Mouse (Mus musculus): ENCODE results near the gene 4930558K02Rik. TPM values are rescaled to one million over a fixed set of nuclear protein-coding genes. Genes with fewer than 3 reads are reported as not detected.

The 4930558K02Rik gene
- polyA plus RNA-seq, 1 experiment, result not detected

DNA sequence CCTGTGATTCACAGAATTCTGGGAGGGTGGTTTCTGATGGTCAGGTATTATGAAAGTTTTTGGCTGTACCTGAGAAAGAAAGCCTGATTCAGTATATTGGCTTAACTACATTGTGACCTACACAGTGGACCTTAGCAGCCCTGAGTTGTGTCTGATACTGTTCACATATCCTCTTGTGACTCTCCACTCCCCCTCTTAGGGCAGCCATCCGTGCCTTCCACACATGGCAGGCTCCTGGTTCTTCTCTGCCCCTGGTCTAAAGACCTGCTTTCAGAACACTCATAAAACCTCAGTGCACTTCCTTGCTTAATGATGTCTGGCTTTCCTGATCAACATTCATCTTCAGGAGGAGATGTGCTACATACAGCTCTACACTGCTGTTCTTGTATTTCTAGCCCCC is 26.8 kb downstream of the 4930558K02Rik start:
- 58% methylated on average over 1 of the region's 1 CpGs for WGBS
- H3K27ac ChIP-seq (ENCODE audit: insufficient read depth, low read depth, low read length), result 0 out of 2 replicates have a peak overlapping the region, but pooled peaks have one; percentile 5
- TF ChIP-seq POLR2A (IDR thresholded peaks at IDR 0.05; ENCODE audit: low read depth, low read length) (no peak), CTCF (IDR thresholded peaks at IDR 0.05; ENCODE audit: extremely low read depth, insufficient read length, insufficient replicate concordance, low read depth, low read length) (no peak)

DNA sequence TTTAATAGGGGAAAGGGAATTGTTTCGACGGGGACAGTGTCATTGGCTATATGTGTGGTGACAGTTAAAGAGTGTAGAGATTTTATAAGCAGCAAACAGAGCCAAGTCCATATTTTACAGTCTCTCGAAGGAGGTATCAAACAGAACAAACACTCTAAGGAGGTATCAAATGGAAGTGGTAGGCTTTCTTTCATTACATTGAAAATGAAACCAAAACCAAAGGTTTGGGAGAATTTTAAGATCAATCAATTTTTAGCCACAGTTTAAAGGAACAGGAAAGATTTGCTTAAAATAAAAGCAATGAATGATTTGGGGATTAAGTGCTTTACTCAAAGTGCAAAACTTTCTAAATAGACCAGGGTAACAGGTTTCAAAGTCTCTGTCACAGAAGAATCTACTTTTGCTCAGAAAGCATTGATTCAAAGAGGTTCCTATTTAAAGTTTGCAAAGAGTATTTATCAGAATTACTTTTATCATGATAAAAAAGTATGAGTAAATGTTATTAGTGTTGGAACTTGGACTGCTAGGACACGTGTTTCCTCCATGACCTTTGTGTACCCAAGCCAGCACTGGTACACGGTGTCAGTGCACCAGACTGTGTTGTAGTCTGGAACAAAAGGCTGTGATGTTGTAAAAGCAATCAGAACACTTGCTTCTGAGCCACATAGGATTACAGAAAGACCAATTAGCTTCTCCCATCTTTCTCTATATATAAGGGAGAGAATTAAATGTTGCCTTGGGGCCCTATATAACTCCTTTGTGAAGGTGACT is 28.2 kb downstream of the 4930558K02Rik start:
- no peak overlapping the region for H3K27ac ChIP-seq (ENCODE audit: insufficient read depth, low read depth, low read length)
- 26% methylated on average over 5 of the region's 5 CpGs for WGBS
- no peaks in the 10 kb centered on the region for H3K36me3 ChIP-seq (ENCODE audit: control insufficient read depth, insufficient read depth, low read length)
- H3K4me3 ChIP-seq (ENCODE audit: low read depth, low read length), result no peak overlapping the region
- no peaks in the 10 kb centered on the region for H3K27me3 ChIP-seq (ENCODE audit: control insufficient read depth, insufficient read depth, low read length)
- TF ChIP-seq POLR2A (IDR thresholded peaks at IDR 0.05; ENCODE audit: low read depth, low read length) (no peak), CTCF (IDR thresholded peaks at IDR 0.05; ENCODE audit: extremely low read depth, insufficient read length, insufficient replicate concordance, low read depth, low read length) (no peak)
- no peaks in the 10 kb centered on the region; the same call in 1 of the 2 replicates for H3K4me1 ChIP-seq (ENCODE audit: control insufficient read depth, insufficient read depth, insufficient read length, low read length)

More for the DNA sequence above, 26.8 kb downstream of the 4930558K02Rik start:
- no peaks in the 10 kb centered on the region for H3K36me3 ChIP-seq (ENCODE audit: control insufficient read depth, insufficient read depth, low read length)
- no peak overlapping the region for H3K4me3 ChIP-seq (ENCODE audit: low read depth, low read length)
- no peaks in the 10 kb centered on the region; the same call in 1 of the 2 replicates for H3K4me1 ChIP-seq (ENCODE audit: control insufficient read depth, insufficient read depth, insufficient read length, low read length)
- H3K27me3 ChIP-seq (ENCODE audit: control insufficient read depth, insufficient read depth, low read length), result no peaks in the 10 kb centered on the region

DNA sequence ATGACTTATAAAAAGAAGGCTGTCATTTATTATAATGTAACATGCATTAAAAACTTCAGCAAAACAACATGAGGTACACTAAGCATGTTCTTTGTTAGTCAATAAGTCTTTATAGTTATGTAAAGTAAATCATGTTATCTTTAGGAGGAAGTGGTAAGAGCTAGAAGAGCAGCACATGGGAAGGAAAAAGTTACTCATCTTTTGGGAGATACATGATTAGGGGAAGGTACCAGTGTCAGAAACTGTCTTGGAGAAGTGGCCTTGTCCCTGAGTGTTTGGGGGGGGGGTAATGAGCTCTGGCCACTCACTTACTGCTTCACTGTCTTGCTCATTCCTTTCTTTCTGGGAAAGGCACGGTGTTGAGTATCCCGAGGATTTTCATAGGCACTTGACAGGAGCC is 37.4 kb downstream of the 4930558K02Rik start:
- H3K36me3 ChIP-seq (ENCODE audit: control insufficient read depth, insufficient read depth, low read length), result no peaks in the 10 kb centered on the region
- TF ChIP-seq CTCF (IDR thresholded peaks at IDR 0.05; ENCODE audit: extremely low read depth, insufficient read length, insufficient replicate concordance, low read depth, low read length), result no peak
- no peak for TF ChIP-seq POLR2A (IDR thresholded peaks at IDR 0.05; ENCODE audit: low read depth, low read length)
- WGBS, result 90% methylated on average over 2 of the region's 2 CpGs
- no peak overlapping the region for H3K27ac ChIP-seq (ENCODE audit: insufficient read depth, low read depth, low read length)
- no peaks in the 10 kb centered on the region for H3K27me3 ChIP-seq (ENCODE audit: control insufficient read depth, insufficient read depth, low read length)
- H3K4me1 ChIP-seq (ENCODE audit: control insufficient read depth, insufficient read depth, insufficient read length, low read length), result no peaks in the 10 kb centered on the region
- no peak overlapping the region for H3K4me3 ChIP-seq (ENCODE audit: low read depth, low read length)

DNA sequence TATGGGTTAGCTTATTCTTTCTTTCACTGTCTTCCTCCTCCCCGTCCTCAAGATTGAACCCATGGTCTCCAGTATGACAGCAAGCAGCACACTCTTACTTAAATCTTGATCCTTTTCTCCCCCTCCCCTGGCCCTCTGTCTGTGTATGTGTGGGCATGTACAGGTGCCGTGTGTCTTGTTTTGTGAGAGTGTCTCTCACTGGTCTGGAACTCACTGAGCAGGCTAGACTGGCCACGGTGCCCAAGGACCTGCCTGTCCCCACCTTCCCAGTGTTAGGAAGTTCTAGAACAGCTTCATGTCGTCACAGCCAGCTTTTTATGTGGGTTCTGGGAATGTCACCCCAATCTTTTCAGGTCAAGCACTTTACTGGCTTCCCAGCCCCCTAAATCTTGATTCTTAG is 47.1 kb downstream of the 4930558K02Rik start:
- H3K27ac ChIP-seq (ENCODE audit: insufficient read depth, low read depth, low read length), result no peak overlapping the region
- WGBS, result 77% methylated on average over 4 of the region's 4 CpGs

DNA sequence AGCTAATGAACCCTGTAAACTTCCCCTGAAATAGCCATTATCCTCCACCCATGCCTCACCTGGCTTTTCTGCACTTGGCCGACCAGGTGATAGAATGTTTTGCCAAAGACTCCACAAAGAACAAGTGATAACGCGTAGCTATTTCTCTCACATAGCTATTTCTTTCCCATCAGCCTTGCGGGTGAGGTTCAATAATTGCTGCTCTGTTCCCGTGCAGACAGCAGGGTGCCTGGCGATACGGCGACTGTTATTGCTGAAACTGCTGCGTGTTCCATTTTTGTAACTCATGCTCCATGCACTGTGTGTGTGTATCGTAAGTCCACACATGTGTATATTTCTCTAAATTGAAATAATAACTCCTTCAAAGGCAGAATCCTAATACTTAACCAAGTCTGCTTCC is 47.6 kb downstream of the 4930558K02Rik start:
- Histone ChIP-seq H3K27ac (ENCODE audit: insufficient read depth, low read depth, low read length) (no peak overlapping the region), H3K27me3 (ENCODE audit: control insufficient read depth, insufficient read depth, low read length) (no peaks in the 10 kb centered on the region), H3K4me1 (ENCODE audit: control insufficient read depth, insufficient read depth, insufficient read length, low read length) (no peaks in the 10 kb centered on the region), H3K4me3 (ENCODE audit: low read depth, low read length) (no peak overlapping the region), H3K36me3 (ENCODE audit: control insufficient read depth, insufficient read depth, low read length) (no peaks in the 10 kb centered on the region)
- TF ChIP-seq POLR2A (IDR thresholded peaks at IDR 0.05; ENCODE audit: low read depth, low read length) (no peak), CTCF (IDR thresholded peaks at IDR 0.05; ENCODE audit: extremely low read depth, insufficient read length, insufficient replicate concordance, low read depth, low read length) (no peak)
- WGBS, result 72% methylated on average over 10 of the region's 10 CpGs

More for the DNA sequence above, 47.1 kb downstream of the 4930558K02Rik start:
- Histone ChIP-seq H3K36me3 (ENCODE audit: control insufficient read depth, insufficient read depth, low read length) (no peaks in the 10 kb centered on the region), H3K4me1 (ENCODE audit: control insufficient read depth, insufficient read depth, insufficient read length, low read length) (no peaks in the 10 kb centered on the region), H3K4me3 (ENCODE audit: low read depth, low read length) (no peak overlapping the region), H3K27me3 (ENCODE audit: control insufficient read depth, insufficient read depth, low read length) (no peaks in the 10 kb centered on the region)
- no peak for TF ChIP-seq POLR2A (IDR thresholded peaks at IDR 0.05; ENCODE audit: low read depth, low read length)
- no peak for TF ChIP-seq CTCF (IDR thresholded peaks at IDR 0.05; ENCODE audit: extremely low read depth, insufficient read length, insufficient replicate concordance, low read depth, low read length)

DNA sequence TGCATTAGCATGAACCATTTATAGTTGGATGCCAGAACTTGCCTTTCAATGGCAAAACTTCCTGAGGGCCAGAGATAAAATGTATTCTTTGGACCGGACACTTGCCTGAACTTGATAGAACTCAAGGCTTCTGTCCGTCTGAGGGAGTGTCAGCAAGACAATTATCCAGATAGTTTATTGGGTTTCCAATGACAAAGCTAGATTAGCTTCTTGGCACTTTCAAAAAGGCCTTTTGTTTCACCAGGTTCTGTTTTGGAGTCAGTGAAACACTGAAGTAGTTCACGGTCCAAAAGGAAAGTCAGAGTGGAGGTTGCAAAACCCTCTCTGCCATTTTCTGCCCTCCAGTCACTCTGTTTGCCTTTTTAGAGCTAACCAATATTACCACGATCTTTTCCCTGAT is 48.1 kb downstream of the 4930558K02Rik start:
- WGBS, result 43% methylated on average over 4 of the region's 4 CpGs
- H3K36me3 ChIP-seq (ENCODE audit: control insufficient read depth, insufficient read depth, low read length), result no peaks in the 10 kb centered on the region
- no peaks in the 10 kb centered on the region for H3K27me3 ChIP-seq (ENCODE audit: control insufficient read depth, insufficient read depth, low read length)
- TF ChIP-seq CTCF (IDR thresholded peaks at IDR 0.05; ENCODE audit: extremely low read depth, insufficient read length, insufficient replicate concordance, low read depth, low read length) (no peak), POLR2A (IDR thresholded peaks at IDR 0.05; ENCODE audit: low read depth, low read length) (no peak)
- H3K4me1 ChIP-seq (ENCODE audit: control insufficient read depth, insufficient read depth, insufficient read length, low read length), result no peaks in the 10 kb centered on the region
- no peak overlapping the region for H3K4me3 ChIP-seq (ENCODE audit: low read depth, low read length)
- no peak overlapping the region for H3K27ac ChIP-seq (ENCODE audit: insufficient read depth, low read depth, low read length)

DNA sequence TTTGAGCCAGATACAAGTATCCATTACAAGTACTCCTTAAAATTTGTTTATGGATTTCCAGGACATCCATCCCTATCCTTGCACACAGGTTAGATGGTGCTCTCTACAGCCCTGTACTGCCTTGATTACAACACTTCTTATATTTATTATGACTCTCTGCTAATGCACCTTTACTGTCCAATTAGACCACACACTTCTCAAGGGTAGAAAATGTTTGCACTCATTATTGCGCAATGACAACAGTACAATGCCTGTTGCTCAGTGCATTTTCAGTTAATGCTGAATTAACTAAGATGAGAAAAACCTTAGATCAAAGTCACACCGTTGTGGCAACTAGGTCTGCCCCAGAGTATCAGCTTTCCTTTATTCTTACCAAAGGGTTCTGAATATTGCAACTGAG is 51.5 kb downstream of the 4930558K02Rik start:
- 74% methylated on average over 2 of the region's 2 CpGs for WGBS
- no peak overlapping the region for H3K4me3 ChIP-seq (ENCODE audit: low read depth, low read length)
- H3K4me1 ChIP-seq (ENCODE audit: control insufficient read depth, insufficient read depth, insufficient read length, low read length), result no peaks in the 10 kb centered on the region

More for the DNA sequence above, 51.5 kb downstream of the 4930558K02Rik start:
- H3K27me3 ChIP-seq (ENCODE audit: control insufficient read depth, insufficient read depth, low read length), result no peaks in the 10 kb centered on the region
- TF ChIP-seq CTCF (IDR thresholded peaks at IDR 0.05; ENCODE audit: extremely low read depth, insufficient read length, insufficient replicate concordance, low read depth, low read length), result no peak
- no peak for TF ChIP-seq POLR2A (IDR thresholded peaks at IDR 0.05; ENCODE audit: low read depth, low read length)
- H3K27ac ChIP-seq (ENCODE audit: insufficient read depth, low read depth, low read length), result no peak overlapping the region
- no peaks in the 10 kb centered on the region for H3K36me3 ChIP-seq (ENCODE audit: control insufficient read depth, insufficient read depth, low read length)

Data from small intestine, adult 2 months (tissue).